Mouse (Mus musculus) megakaryocyte, embryonic 14.5 days (primary cell): ENCODE results near the gene Pex26. TPM values are rescaled to one million over a fixed set of nuclear protein-coding genes. Genes with fewer than 3 reads are reported as not detected.

Experiments used
- H3K27me3 ChIP-seq: replicated peaks from 2 replicates; pipeline ENCODE3; 2012; ENCODE audit warnings: inconsistent platforms
- H3K36me3 ChIP-seq: replicated peaks from 2 replicates; pipeline ENCODE3; 2012; ENCODE audit warnings: low read length, inconsistent platforms, mixed read lengths
- H3K4me1 ChIP-seq: 2 replicates; pipeline ENCODE4 v1.6.1; 2012; ENCODE audit warnings: inconsistent platforms
- H3K4me3 ChIP-seq: replicated peaks from 2 replicates; pipeline ENCODE3; 2012; ENCODE audit warnings: moderate library complexity, mild to moderate bottlenecking, inconsistent platforms
- H3K9me3 ChIP-seq: 2 replicates; pipeline ENCODE4 v1.6.1; 2012; ENCODE audit warnings: inconsistent platforms
- FLI1 ChIP-seq: IDR thresholded peaks from 2 replicates; pipeline ENCODE4 v1.6.1; 2012; ENCODE audit warnings: low read length, inconsistent platforms, mixed read lengths
- GATA1 ChIP-seq: IDR thresholded peaks from 3 replicates; pipeline ENCODE4 v1.6.1; 2012; ENCODE audit warnings: mixed read lengths, low read length, inconsistent platforms, borderline replicate concordance
- polyA plus RNA-seq: library from polyadenylated mRNA; stranded (reverse); fragments of >175 nt; gene quantifications from 2 replicates; pipeline ENCODE4 v1.2.3, GENCODE M21; 2012; ENCODE audit warnings: low replicate concordance; ENCODE audit not compliant: insufficient read depth

The Pex26 gene
- polyA plus RNA-seq, 1 experiment, result 3.6 TPM

DNA sequence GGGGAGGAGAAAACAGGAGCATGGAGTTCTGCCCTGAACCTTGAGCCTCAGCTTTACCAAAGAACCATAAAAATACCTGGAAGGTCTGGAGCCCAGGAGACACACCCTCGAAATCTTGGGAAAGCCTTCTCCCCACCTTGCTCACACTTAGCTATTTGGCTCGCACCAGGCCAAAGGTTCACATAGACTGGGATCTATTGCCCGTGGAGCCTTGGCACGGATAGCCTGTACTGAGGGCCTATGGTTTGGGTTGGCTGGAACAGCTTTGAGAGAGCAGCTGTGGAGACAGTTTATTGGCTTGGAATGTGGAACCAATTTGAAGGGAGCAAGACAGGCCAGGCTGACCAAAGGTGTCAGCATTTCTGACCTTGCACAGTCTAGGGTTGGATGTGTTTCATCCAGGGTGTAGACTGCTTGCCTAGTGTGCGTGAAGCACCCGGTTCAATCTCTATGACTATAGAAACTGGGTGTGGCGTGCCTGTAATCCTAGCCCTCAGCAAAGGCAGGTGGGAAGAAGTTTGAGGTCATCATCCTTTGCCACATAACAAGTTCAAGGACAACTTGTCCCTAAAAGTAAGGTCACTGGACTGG is 6.3 kb upstream of the Pex26 start:
- Histone ChIP-seq H3K4me1 (peaks cover 19% of the 10 kb centered on the region), H3K27me3 (peaks cover 72% of the 10 kb centered on the region), H3K36me3 (no peaks in the 10 kb centered on the region), H3K9me3 (no peaks in the 10 kb centered on the region), H3K4me3 (no peak overlapping the region)
- TF ChIP-seq GATA1, result no peak
- TF ChIP-seq FLI1, result no peak

- Histone ChIP-seq H3K4me3 (peak overlapping the region; percentile 38), H3K9me3 (no peaks in the 10 kb centered on the region), H3K36me3 (no peaks in the 10 kb centered on the region), H3K27me3 (peaks cover 58% of the 10 kb centered on the region), H3K4me1 (peaks cover 21% of the 10 kb centered on the region)
- TF ChIP-seq FLI1 (no peak), GATA1 (no peak)
These were observed 4.6 kb upstream of the Pex26 start for GRCm38 (mm10) chr6:121178700-121179358.

DNA sequence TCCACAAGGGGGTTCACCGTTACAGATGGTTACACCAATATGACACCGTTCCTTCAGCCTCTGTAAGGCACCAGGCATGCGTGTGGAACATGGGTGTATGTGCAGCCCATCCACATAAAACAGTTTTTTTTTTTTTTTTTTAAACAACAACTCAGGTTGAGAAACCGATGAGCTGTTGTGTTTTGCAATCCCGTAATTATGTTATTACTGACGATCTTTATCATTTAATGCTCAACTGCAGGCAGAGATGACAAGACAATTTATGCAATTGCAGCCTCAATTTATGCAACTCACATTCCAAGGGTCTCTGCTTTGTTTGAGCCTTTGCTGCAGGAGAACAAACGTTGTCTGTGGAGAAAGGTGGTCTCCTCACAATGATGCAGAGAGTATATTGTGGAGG is 3.6 kb upstream of the Pex26 start:
- TF ChIP-seq GATA1 (no peak), FLI1 (no peak)
- Histone ChIP-seq H3K36me3 (no peaks in the 10 kb centered on the region), H3K27me3 (peaks cover 47% of the 10 kb centered on the region), H3K4me1 (peaks cover 30% of the 10 kb centered on the region), H3K9me3 (no peaks in the 10 kb centered on the region), H3K4me3 (no peak overlapping the region)

DNA sequence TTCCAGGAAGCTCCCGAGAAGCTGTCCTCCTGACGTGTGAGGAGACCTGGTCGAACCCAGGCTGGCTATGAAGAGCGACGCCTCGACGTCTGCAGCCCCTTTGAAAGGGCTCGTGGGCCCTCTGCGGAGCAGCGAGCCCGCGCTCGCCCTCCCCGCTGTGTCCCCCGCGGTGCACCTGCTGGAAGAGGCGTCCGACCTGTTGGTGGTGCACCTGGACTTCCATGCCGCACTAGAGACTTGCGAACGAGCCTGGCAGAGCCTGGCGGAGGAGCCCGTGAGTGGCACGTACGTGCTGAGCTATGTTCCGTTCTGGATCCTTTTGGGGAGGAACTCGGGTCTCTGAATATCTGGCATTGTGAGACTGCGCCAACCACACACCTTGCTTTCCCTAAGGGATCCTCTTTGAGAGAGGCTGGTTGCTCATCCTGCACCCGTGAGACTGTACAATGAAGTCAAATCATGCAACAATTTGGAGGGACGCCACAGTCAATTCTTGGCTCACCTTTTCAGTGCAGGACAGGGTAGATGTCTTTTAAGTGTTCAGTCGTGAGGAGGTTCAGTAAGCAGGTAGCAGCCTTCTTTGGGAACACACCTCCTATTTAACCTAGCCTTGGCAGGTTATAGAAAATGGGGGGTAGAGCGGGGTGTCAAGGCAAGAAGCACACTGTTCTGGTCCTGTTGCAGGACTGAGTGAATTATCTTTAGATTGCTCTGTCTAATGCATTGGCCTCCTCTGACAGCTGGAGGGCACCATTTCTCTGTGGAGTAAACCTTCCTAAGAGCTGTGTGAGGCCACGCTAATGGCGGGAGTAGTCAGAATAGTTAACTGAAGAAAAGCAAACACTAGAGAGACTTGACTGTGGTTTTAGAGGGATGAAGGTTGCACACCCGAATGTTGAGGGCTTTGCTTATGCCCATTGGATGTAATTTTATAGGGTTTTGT is 1.0 kb downstream of the Pex26 start:
- H3K4me1 ChIP-seq, result peaks cover 51% of the 10 kb centered on the region
- H3K4me3 ChIP-seq, result peak overlapping the region; percentile 98
- H3K9me3 ChIP-seq, result no peaks in the 10 kb centered on the region
- H3K27me3 ChIP-seq, result peaks cover 10% of the 10 kb centered on the region
- TF ChIP-seq GATA1 (no peak), FLI1 (no peak)
- peaks cover 38% of the 10 kb centered on the region for H3K36me3 ChIP-seq

GRCm38 (mm10) chr6:121185232-121185631 is 1.8 kb downstream of the Pex26 start:
- Histone ChIP-seq H3K36me3 (peaks cover 46% of the 10 kb centered on the region), H3K4me1 (peaks cover 58% of the 10 kb centered on the region), H3K27me3 (peaks cover 4% of the 10 kb centered on the region), H3K4me3 (peak overlapping the region; percentile 98), H3K9me3 (no peaks in the 10 kb centered on the region)
- TF ChIP-seq FLI1, result no peak
- TF ChIP-seq GATA1, result no peak

DNA sequence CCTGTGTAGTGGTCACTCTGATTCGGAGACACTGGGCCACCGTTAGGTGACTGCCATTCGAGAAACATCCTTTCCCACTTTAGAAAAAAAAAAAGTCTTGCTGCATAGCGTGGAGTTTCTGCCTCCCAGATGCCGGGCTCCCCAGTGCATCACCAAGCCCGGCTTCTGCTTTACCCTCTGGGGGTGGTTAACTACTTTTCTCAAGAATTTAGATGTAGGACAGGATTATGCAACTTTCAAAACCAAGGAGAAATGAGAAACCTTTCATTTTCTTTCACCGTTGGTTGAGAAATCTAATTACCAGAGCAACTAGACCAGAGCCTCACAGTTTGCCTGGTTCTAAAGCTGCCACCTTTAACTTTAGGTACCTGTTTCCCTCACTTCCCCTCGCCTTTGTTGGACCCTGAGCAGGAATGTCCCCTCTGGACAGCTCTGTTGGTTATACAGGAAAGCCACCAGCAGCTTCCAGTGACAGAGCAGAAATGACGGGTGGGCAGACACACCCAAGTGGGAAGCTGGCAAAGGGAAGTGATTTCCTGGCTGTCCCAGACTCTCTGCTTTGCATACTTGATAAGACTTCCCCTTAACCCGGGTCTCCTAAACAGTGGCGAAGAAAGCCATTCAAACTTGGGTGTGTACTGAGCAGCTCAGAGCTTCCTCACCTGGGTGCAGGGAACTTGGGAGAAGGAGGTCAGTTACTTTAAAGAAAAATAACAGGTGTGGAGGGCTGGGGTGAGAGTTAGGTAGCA is 8.0 kb downstream of the Pex26 start:
- TF ChIP-seq GATA1, result no peak
- TF ChIP-seq FLI1, result no peak
- H3K4me1 ChIP-seq, result peaks cover 71% of the 10 kb centered on the region

GRCm38 (mm10) chr6:121194061-121194955 is 10.8 kb downstream of the Pex26 start:
- peaks cover 84% of the 10 kb centered on the region for H3K36me3 ChIP-seq
- no peak overlapping the region for H3K4me3 ChIP-seq
- H3K9me3 ChIP-seq, result no peaks in the 10 kb centered on the region
- H3K27me3 ChIP-seq, result no peaks in the 10 kb centered on the region
- TF ChIP-seq GATA1 (no peak), FLI1 (no peak)
- H3K4me1 ChIP-seq, result peaks cover 51% of the 10 kb centered on the region

More for the DNA sequence above, 8.0 kb downstream of the Pex26 start:
- H3K36me3 ChIP-seq, result peaks cover 89% of the 10 kb centered on the region
- peak overlapping the region; percentile 47 for H3K4me3 ChIP-seq
- H3K9me3 ChIP-seq, result no peaks in the 10 kb centered on the region
- H3K27me3 ChIP-seq, result no peaks in the 10 kb centered on the region

DNA sequence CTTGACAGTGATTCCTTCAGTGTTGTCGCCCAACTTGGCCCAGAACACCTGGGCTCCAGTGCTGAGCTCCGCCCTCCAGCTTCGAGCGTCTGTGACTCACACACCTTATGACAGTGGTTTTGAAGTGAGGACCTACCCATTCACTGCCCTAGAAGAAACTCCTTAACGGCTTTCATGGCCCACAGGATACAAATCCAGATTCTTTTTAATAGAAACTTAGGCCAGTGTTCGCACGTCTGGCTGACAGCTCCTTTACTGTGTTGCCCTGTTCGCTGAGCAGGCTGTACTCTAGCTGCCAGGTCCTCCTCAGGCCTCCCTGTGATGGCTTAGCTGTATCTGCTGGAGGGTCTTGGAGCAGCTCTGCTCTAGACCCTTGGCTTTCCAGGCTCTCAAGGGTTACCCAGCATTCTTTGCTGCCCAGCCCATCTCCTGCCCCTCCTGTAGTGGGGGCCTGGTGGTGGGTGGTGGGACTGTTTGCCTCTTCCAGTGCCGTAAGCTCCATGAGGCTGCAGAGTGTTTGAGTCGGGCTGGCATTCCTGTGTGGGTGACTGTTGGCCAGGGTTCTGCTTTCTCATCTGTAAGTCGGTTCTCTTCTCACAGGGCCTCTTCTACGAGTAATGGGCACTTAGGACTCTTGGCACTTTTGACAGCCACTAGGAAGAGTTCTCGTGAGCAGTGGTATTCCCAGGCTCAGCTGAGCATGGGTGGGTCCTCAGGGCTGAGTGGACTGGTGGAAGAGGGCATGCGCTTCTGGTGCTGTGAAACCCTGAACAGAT is 11.7 kb downstream of the Pex26 start:
- H3K36me3 ChIP-seq, result peaks cover 80% of the 10 kb centered on the region
- H3K4me1 ChIP-seq, result peaks cover 47% of the 10 kb centered on the region
- no peaks in the 10 kb centered on the region for H3K9me3 ChIP-seq

More for the DNA sequence above, 11.7 kb downstream of the Pex26 start:
- TF ChIP-seq GATA1 (no peak), FLI1 (no peak)
- Histone ChIP-seq H3K27me3 (no peaks in the 10 kb centered on the region), H3K4me3 (no peak overlapping the region)
